Mouse (Mus musculus) brain, embryonic 18.5 days (tissue): ENCODE measurements around the gene Cadps2.

Source experiments
- DNase-seq: peaks from one replicate; pipeline ENCODE4 v3.0.0-alpha.2; 2012; ENCODE audit warnings: low read depth, low spot score

Cadps2 gene

DNA sequence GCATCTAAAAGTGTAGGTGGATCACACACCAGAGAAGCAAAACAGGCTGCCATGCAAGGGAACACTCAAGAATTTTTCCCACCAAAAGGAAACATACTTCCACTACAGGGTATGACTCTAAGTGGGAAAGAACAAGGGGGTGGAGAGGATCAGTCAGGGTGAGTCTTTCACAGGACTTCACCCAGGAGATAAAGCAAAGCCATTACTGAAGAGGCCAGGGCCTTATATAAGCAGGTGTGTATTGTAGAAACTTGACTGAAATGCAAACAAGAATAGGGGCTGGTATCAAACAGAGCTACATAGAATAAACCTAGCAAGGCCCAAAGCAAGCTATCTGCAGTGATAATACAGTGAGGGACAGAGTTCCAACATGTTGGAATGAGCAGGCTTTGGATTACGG, 271.6 kb downstream of the Cadps2 start:
- DNase-seq, result no peak

GRCm38 (mm10) chr6:23549874-23550273, 289.3 kb downstream of the Cadps2 start:
- DNase-seq, result no peak

DNA sequence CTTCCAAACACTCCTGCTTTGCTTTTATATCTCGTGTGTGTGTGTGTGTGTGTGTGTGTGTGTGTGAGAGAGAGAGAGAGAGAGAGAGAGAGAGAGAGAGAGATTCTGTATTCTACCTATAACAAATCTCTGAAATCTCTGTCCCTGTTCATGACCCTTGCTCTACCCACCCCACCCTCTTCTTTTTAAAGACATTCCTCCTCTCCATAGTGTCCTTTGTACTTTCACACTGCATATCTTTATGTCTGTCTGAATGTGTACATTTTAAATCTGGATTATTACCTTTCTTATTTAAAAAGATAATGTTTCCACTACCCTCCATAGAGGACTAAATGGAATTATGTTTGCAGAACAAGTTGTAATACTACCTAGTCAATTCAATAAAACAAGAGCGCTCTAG, 315.5 kb downstream of the Cadps2 start:
- no peak for DNase-seq

GRCm38 (mm10) chr6:23522556-23522955, 316.7 kb downstream of the Cadps2 start:
- DNase-seq, result no peak

GRCm38 (mm10) chr6:23498611-23499010, 340.6 kb downstream of the Cadps2 start:
- DNase-seq, result no peak

GRCm38 (mm10) chr6:23491804-23492203, 347.4 kb downstream of the Cadps2 start:
- peak; percentile 45 for DNase-seq

DNA sequence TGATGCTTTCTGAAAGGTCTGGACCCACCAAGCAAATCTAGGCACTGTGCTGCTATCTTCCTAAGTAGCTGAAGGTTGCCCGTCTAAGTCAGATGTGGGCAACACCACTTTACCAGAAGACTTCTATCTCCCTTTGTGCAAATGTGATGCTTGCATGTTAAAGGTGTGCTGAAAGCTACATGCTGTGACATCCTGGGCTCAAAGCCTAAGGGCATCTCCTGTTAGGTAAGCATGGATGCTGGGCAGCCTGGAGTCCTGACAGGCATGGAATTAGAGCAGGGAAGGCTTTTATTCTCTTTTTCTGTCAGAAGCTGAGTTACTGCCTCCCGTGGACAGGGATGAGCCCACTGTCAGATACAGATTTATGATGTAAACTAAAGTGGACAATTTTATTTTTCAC, 348.8 kb downstream of the Cadps2 start:
- DNase-seq, result no peak

DNA sequence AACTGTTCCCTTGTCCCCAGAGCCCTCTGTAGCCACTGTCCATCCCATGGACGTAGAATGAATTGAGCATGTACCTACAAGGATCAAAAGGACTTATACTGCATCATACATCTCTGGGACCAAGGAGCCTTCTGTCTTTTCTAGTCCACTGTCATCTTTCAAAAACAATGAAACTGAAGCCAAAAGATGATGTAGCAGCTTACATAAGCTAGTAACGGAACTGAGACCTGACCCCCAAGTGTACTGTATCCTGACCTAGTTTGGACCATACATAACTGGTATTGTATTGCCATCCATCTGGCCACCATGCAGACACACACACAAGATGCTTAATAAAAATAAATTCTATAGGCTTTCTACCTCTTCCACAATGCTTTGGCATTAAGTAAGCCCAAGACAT, 350.2 kb downstream of the Cadps2 start:
- DNase-seq, result no peak

DNA sequence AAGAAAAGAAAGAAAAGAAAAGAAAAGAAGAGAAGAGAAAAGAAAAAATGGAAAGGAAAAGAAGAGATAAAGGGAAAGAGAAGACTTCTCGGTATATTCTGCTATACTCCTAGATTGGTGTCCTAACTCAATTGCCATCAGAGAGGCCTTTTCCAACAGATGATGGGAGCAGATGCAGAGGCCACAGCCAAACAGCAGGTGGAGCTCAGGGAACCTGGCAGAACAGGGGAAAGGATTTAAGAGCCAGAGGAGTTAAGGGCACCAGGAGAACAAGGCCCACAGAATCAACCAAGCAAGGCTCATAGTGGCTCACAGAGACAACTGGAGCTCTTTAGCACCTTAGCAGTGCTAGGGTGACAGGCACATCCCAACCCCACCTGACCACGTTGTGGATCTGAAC, 366.5 kb downstream of the Cadps2 start:
- no peak for DNase-seq

- no peak for DNase-seq
These were observed 367.4 kb downstream of the Cadps2 start for GRCm38 (mm10) chr6:23471830-23472229.

- no peak for DNase-seq
These were observed 371.3 kb downstream of the Cadps2 start for GRCm38 (mm10) chr6:23467885-23468284.

GRCm38 (mm10) chr6:23462600-23463280, 376.5 kb downstream of the Cadps2 start:
- DNase-seq, result peak; percentile 10

GRCm38 (mm10) chr6:23457748-23458147, 381.5 kb downstream of the Cadps2 start:
- DNase-seq, result peak; percentile 45

DNA sequence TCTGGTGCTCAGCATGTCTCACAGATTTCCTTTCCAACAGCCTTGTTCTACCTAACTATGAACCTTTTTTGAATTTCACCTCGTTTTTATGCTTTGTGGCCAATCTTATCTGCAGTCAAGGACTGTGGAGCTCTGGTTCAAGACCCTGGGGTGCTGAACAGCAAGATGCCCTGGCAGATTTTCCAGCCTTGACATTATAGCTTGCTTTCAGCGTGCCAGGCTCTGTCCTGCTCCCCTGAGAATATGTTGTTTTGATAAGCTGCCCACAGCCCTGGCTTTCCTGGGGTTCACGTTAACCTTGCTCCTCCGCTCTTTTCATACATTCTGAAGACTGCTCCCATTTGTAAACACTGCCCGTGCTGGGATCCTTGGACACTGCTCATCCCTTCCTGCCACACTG, 385.3 kb downstream of the Cadps2 start:
- DNase-seq, result no peak

DNA sequence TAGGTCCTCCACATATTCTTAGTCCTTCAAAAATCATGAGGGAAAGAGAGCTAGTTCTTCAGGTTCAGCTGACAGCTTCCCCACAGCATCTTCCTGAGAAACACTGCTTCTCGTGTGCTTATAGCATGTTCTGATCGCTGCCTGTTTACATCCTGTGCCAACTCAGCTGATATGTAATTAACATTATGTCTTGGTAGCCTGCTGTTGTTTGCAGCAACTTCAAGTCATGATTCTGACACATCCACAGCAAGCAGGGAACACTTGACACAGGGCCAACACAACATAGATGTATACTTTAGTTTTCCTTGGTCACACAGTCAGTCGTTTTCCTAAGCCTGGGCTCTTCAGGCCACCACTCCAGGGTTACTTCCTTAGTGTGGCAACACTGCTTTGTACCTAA, 399.3 kb downstream of the Cadps2 start:
- no peak for DNase-seq

- DNase-seq, result no peak
These were observed 428.8 kb downstream of the Cadps2 start for GRCm38 (mm10) chr6:23410256-23411049.

GRCm38 (mm10) chr6:23394131-23394530, 445.1 kb downstream of the Cadps2 start:
- DNase-seq, result no peak

DNA sequence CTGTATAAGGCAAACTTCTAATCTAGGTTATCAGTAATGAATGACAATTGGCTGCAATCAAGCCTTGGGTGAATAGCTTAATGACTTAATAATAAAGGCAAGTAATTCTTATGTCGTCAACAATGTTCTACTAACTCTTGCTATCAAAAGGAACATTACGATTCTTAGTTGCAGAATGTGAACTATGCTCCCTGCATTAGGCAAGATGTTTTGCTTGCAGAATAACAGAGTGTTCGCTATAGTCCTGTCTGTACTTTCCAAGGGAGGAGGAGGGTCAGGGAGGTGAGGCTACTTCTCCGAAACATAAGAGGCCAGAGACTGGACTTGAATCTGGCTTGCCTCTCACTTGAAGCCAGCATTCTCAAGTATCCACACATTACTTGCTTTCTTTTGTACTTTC, 446.5 kb downstream of the Cadps2 start:
- DNase-seq, result no peak

DNA sequence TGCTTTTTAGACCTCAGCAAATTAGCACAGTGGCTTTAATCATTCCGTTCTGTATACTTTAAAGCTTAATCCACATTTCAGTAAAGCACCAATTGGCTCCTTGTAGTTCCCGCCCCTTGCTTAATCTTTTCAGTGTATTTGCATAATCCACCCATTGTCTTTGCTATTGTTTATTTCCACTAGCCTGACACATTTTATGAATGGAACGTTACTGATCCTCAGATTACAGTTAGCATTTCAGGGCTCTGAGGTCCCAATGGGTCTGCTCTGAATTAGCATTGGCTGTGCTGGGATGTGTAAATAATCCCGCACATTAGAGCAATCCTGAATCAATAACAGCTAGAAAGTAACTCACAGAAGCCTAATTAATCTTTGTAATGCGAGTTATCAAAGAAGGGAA, 452.5 kb downstream of the Cadps2 start:
- no peak for DNase-seq

DNA sequence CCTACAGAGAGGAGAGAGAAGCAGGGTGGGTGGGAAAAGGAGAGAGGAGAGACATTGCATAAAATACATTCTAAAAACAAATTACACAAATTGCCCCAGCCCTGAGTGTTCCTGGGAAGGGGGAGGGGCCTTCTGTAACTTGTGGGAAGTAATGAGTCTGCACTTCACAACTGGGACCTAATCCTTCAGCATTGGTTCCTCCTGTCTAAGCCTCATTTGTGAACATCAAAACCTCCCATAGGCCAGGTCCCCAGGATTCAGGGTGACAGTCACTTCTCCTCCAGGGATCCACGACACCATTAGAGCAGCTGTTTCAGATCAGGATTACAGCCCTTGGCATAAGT, 456.2 kb downstream of the Cadps2 start:
- no peak for DNase-seq

- no peak for DNase-seq
These were observed 456.8 kb downstream of the Cadps2 start for GRCm38 (mm10) chr6:23382283-23383003.

DNA sequence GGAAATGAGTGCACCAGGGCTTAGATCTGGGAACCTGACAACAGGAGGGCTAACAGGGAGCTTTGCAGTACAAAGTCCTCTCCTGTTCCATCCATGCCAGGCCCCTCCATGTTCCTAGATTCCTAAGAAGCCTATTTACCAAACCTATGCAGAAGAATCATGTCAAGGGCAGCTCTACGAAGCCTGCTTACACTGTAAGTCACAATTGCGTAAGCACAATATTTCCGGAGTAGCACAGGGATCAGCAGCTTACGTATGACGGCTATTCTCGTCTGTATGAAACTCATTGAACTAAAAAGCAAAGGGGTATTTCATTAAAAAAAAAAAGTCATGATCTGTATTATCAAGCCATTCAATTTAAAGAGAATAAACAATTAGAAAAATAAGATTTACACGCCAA, 462.9 kb downstream of the Cadps2 start:
- DNase-seq, result no peak
